Mouse (Mus musculus) liver, embryonic 11.5 days (tissue): ENCODE measurements around the gene Baiap2l2. TPM values are rescaled to one million over a fixed set of nuclear protein-coding genes. Genes with fewer than 3 reads are reported as not detected.

Source experiments
- ATAC-seq: fragments of 200-750 bp; cut with Nextera tagmentation; replicated peaks from 2 replicates; pipeline ENCODE4 v1.8.0; 2017; ENCODE audit warnings: moderate number of reproducible peaks, mild to moderate bottlenecking, moderate TSS enrichment, moderate library complexity; ENCODE audit not compliant: low FRiP score
- DNase-seq: peaks from one replicate; pipeline ENCODE4 v3.0.0-alpha.2; 2017; ENCODE audit warnings: low spot score
- H3K27ac ChIP-seq: fragments of 300-500 bp; sonication (generic); 2 replicates; pipeline ENCODE4 v1.5.1; 2014; ENCODE audit warnings: mild to moderate bottlenecking, low read depth, low read length, control low read depth
- H3K27me3 ChIP-seq: fragments of 300-500 bp; sonication (generic); replicated peaks from 2 replicates; pipeline ENCODE4 v1.6.1; 2014; ENCODE audit warnings: low read length, mixed read lengths; ENCODE audit not compliant: control insufficient read depth, insufficient read depth
- H3K36me3 ChIP-seq: fragments of 300-500 bp; sonication (generic); 2 replicates; pipeline ENCODE4 v1.6.1; 2014; ENCODE audit warnings: mild to moderate bottlenecking, low read length, moderate library complexity, mixed read lengths; ENCODE audit not compliant: control insufficient read depth, insufficient read depth
- H3K4me1 ChIP-seq: fragments of 300-500 bp; sonication (generic); replicated peaks from 2 replicates; pipeline ENCODE4 v1.6.1; 2014; ENCODE audit warnings: low read length, mixed read lengths; ENCODE audit not compliant: control insufficient read depth, insufficient read depth
- H3K4me2 ChIP-seq: fragments of 300-500 bp; sonication (generic); 2 replicates; pipeline ENCODE4 v1.6.1; 2014; ENCODE audit warnings: mild to moderate bottlenecking, control low read depth, moderate library complexity
- H3K4me3 ChIP-seq: fragments of 300-500 bp; sonication (generic); 2 replicates; pipeline ENCODE4 v1.5.1; 2014; ENCODE audit warnings: low read depth, low read length, control low read depth
- H3K9ac ChIP-seq: fragments of 300-500 bp; sonication (generic); 2 replicates; pipeline ENCODE4 v1.6.1; 2014; ENCODE audit warnings: low read depth, low read length, control low read depth
- H3K9me3 ChIP-seq: fragments of 300-500 bp; sonication (generic); 2 replicates; pipeline ENCODE4 v1.6.1; 2016; ENCODE audit warnings: low read length, inconsistent platforms, mixed read lengths; ENCODE audit not compliant: control insufficient read depth
- WGBS: fragments of 180-500 bp; shearing (Covaris S2); extraction: QIAGEN DNeasy Blood & Tissue Kit; methylation state at CpG from one replicate; pipeline ENCODE4 v1.1.7; 2014; 5-methylcytosine and 5-hydroxymethylcytosine counted together
- polyA plus RNA-seq: library from polyadenylated mRNA; unstranded; fragments of >200 nt; fragmentation: Nextera tagmentation; extraction: Ambion mirVana; gene quantifications from 2 replicates; pipeline ENCODE4 v1.2.1, GENCODE M21; 2014

Baiap2l2 gene
- polyA plus RNA-seq, 1 experiment from 2014 or later, result 4.6 TPM

DNA sequence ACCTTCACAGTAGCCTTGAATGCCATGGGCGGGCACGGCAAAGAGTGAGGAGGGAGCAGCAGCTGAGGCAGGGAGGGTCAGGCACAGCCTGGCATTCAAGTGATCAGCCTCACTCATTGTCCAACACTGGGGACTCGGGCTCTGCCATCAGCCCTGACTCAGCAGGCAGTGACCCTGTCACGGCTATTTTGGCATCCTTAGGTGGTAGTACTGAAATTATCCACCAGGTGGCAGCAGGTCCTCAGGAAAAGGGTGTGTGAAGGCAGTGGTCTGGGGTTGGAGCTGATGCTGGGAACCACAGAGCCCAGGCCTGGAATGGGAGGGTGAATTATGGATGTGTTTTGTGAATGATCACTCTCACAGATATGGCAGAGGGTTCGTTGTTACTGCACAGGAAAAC lies 60.7 kb downstream of the Baiap2l2 start:
- Histone ChIP-seq H3K9ac (no peak overlapping the region), H3K4me1 (peaks cover 6% of the 10 kb centered on the region; the same call in 1 of the 2 replicates), H3K27me3 (0 out of 2 replicates have a peak, but pooled peaks cover 3% of the 10 kb centered on the region), H3K4me3 (no peak overlapping the region), H3K27ac (no peak overlapping the region), H3K9me3 (no peaks in the 10 kb centered on the region), H3K4me2 (no peak overlapping the region), H3K36me3 (no peaks in the 10 kb centered on the region)
- ATAC-seq, result peak; percentile 50
- peak; percentile 83 for DNase-seq
- WGBS, result 11% methylated on average over 5 of the region's 5 CpGs

DNA sequence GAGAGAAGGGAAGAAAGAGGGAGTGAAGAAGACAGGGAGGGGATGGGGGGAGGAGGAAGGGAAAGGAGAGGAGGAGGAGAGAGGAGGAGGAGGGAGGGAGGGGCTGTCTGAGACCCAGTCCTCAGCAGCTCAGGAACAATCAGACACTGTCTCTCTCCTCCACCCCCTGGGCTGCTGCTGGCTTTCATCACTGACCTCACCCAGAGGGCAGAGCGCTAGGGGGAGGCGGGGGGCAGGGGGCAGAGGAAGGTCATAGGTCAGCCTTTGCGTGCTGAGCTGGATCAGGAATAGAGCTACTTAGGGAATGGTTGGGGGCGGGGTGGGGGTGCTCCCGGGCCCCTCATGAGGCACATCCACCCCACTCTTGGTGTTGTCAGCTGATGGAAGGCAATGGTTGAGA lies 61.7 kb downstream of the Baiap2l2 start:
- no peaks in the 10 kb centered on the region for H3K36me3 ChIP-seq
- H3K4me1 ChIP-seq, result peaks cover 6% of the 10 kb centered on the region; the same call in 1 of the 2 replicates
- H3K9ac ChIP-seq, result no peak overlapping the region
- no peak overlapping the region for H3K4me2 ChIP-seq
- H3K27ac ChIP-seq, result no peak overlapping the region
- H3K4me3 ChIP-seq, result no peak overlapping the region
- DNase-seq, result no peak
- 0 out of 2 replicates have a peak, but pooled peaks cover 3% of the 10 kb centered on the region for H3K27me3 ChIP-seq
- no peak for ATAC-seq
- no peaks in the 10 kb centered on the region for H3K9me3 ChIP-seq
- 16% methylated on average over 5 of the region's 5 CpGs for WGBS

DNA sequence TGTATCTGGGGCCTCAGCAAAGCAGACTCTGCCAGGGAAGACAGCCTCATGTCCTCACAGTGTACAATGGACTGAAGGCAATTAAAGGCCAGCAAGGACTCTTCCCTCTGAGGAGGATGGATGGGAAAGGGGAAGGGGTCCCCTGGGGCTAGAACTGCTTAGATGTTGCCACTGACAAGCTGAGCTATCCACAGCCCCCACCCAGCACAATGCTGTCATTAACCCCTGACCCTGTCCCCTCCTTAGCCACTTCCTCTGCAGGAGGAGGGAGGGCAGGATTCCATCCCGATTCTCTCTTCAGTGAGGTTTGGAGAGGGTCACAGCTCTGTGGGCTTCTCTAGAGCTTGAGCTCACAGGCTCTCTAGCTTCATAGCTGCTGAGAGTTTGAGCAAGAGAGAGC lies 65.8 kb downstream of the Baiap2l2 start:
- WGBS, result 0% methylated on average over 1 of the region's 1 CpGs
- ATAC-seq (no peak), DNase-seq (no peak)
- no peaks in the 10 kb centered on the region for H3K9me3 ChIP-seq
- no peaks in the 10 kb centered on the region for H3K36me3 ChIP-seq
- H3K27ac ChIP-seq, result no peak overlapping the region
- no peak overlapping the region for H3K4me2 ChIP-seq
- peaks cover 6% of the 10 kb centered on the region; the same call in 1 of the 2 replicates for H3K4me1 ChIP-seq
- H3K27me3 ChIP-seq, result 0 out of 2 replicates have a peak, but pooled peaks cover 3% of the 10 kb centered on the region
- H3K9ac ChIP-seq, result no peak overlapping the region
- H3K4me3 ChIP-seq, result no peak overlapping the region

DNA sequence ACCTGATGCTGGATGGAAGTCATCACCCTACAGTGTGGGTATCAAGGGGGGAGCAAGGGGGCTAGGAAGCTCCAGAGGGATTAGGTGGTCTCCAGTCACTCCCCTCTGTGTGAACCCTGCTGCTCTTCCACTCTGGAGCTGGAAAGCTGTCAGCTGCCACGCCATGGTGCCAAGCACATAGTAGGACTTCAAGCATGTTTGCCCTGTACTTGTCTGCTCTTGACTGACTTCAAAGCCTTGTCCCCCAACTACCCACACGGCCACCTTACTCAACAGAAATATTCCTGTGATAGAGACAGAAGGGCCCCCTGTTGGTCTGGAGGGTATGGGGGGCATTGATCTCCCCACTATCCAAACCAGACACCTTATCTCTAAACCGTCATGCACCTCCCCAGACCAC lies 69.1 kb downstream of the Baiap2l2 start:
- H3K4me1 ChIP-seq, result no peaks in the 10 kb centered on the region
- H3K36me3 ChIP-seq, result no peaks in the 10 kb centered on the region
- WGBS, result 38% methylated on average over 3 of the region's 3 CpGs
- no peak overlapping the region for H3K27ac ChIP-seq
- DNase-seq, result no peak
- H3K9me3 ChIP-seq, result no peaks in the 10 kb centered on the region
- no peak overlapping the region for H3K4me2 ChIP-seq
- no peak; the same call in 1 of the 2 replicates for ATAC-seq
- H3K27me3 ChIP-seq, result no peaks in the 10 kb centered on the region
- no peak overlapping the region for H3K9ac ChIP-seq
- H3K4me3 ChIP-seq, result no peak overlapping the region

DNA sequence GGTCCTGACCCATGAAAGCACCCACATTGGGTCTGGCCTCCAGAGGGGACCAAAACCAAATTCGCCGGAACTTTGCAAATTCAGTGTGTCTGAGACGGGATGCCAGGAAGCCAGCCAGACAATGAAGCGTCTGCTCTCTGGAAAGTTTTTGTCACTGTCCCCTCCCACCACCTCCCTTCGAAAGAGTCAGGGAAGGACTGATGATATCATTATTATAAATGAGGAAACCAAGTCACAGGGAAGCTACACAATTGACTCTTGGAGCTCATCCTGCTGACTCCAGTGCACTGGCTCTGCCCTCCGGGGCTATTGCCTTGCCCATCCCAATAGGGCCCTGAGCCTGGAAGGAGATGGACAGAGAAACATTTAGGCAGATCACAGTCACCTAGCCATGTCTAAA lies 71.7 kb downstream of the Baiap2l2 start:
- Histone ChIP-seq H3K4me2 (no peak overlapping the region), H3K27me3 (no peaks in the 10 kb centered on the region), H3K9ac (no peak overlapping the region), H3K4me3 (no peak overlapping the region), H3K9me3 (no peaks in the 10 kb centered on the region), H3K27ac (no peak overlapping the region), H3K4me1 (no peaks in the 10 kb centered on the region), H3K36me3 (no peaks in the 10 kb centered on the region)
- 66% methylated on average over 6 of the region's 6 CpGs for WGBS
- DNase-seq, result no peak
- no peak for ATAC-seq

DNA sequence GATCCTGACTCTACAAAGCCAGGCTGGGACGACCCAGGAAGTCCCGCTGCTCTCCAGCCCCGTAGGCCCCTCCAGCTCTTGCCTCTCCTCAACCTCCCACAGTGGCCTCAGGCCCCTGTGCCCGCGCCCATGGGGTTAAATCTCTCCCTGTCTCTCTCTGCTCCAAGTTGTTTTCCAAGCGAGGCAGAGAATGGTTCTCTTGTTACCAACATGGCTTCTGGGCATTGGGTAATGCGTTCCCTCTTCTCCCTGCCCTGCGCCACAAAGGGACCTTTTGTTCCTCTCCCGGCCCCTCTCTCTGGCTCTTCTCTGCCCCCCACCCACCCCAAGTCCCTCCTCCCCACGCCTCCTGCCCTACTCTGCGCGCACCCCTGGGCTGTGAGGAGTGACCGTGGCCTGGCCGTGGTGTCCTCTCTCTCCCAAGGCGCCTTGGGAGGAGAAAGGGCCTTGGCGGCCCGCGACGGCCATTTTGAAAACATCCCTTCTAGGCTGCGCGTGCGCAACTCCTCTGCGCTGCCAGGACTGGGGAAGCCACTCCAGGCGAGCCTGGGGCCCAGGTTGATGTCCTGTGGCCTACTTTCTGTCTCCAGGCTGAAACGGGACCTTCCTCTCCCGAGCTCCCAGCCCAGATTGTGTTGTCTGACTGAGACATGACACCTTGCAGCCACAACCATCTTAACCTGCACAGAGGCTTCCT lies 72.4 kb downstream of the Baiap2l2 start:
- H3K9me3 ChIP-seq, result no peaks in the 10 kb centered on the region
- DNase-seq, result no peak

DNA sequence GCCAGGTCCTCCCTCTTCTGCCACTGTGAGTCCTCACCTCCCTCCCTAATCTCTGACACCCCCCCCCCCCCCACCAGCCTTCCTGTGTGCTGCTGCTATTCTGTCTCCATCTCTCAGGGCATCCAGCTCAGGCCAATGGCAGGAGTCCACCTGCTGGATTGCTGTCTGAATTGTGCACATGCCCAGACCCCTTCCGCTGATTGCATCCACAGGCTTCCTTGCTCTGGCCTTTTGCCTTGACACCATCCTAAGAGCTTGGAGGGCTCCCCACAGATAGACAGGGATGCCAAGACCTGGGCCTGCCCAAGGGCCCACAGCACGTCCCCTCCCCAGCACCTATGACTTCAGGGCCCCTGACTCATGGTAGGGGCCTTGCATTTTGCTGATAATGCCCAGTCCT lies 75.0 kb downstream of the Baiap2l2 start:
- no peaks in the 10 kb centered on the region for H3K4me1 ChIP-seq
- no peaks in the 10 kb centered on the region; the same call in 1 of the 2 replicates for H3K27me3 ChIP-seq
- H3K4me3 ChIP-seq, result no peak overlapping the region
- H3K4me2 ChIP-seq, result no peak overlapping the region
- 65% methylated on average over 2 of the region's 2 CpGs for WGBS
- DNase-seq, result no peak
- H3K9ac ChIP-seq, result no peak overlapping the region
- ATAC-seq, result no peak
- H3K9me3 ChIP-seq, result no peaks in the 10 kb centered on the region
- no peaks in the 10 kb centered on the region for H3K36me3 ChIP-seq
- no peak overlapping the region for H3K27ac ChIP-seq

More for the DNA sequence above, 72.4 kb downstream of the Baiap2l2 start:
- H3K36me3 ChIP-seq, result no peaks in the 10 kb centered on the region
- no peak for ATAC-seq
- H3K9ac ChIP-seq, result no peak overlapping the region
- no peaks in the 10 kb centered on the region for H3K4me1 ChIP-seq
- 87% methylated on average over 26 of the region's 26 CpGs for WGBS
- no peak overlapping the region for H3K4me3 ChIP-seq
- H3K27ac ChIP-seq, result no peak overlapping the region
- H3K27me3 ChIP-seq, result no peaks in the 10 kb centered on the region; the same call in 1 of the 2 replicates
- no peak overlapping the region for H3K4me2 ChIP-seq

DNA sequence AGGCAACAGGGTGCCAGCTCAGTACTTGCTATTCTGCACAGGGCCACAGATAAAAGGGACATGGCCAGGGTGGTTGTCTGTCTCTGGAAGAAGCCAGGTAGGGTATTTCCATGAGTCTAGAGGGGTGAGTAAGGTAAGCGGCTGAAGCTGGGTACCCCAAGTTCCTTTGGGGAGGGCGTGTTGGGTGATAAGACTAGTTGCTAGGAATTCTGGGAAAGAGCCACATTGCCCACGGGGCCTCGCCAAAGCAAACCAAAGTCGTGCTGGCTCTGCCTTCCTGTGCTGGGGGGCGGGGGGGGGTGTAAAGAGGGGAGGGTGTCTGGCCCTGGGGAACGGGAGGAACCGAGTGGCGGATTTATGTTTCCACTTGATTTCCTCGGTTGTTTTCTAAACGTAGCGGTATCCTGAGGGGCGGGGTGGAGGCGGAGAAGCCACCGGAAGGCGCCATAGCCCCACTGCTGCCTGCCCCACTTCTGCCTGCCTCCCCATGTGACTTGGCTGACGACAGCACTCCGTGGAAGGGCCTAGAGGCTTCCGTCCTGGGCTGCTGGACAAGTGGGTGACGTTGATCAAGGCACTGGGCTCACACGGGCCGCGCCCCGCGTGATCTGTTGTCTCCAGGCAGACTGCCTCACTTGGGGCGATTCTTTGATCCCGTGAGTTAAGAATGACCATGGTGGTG lies 76.4 kb downstream of the Baiap2l2 start:
- WGBS, result 69% methylated on average over 27 of the region's 27 CpGs
- Histone ChIP-seq H3K9me3 (no peaks in the 10 kb centered on the region), H3K4me2 (peak overlapping the region; percentile 5; the same call in 1 of the 2 replicates), H3K9ac (no peak overlapping the region), H3K4me1 (no peaks in the 10 kb centered on the region), H3K4me3 (no peak overlapping the region), H3K36me3 (no peaks in the 10 kb centered on the region), H3K27me3 (no peaks in the 10 kb centered on the region; the same call in 1 of the 2 replicates), H3K27ac (no peak overlapping the region)
- no peak for DNase-seq
- no peak for ATAC-seq
